Mouse (Mus musculus): ENCODE results near the gene Mob3b. TPM values are rescaled to one million over a fixed set of nuclear protein-coding genes. Genes with fewer than 3 reads are reported as not detected.

Gene Mob3b
- polyA plus RNA-seq, 1 experiment = 0.12 TPM

GRCm38 (mm10) chr4:35140317-35140716 is 17.0 kb downstream of the Mob3b start:
- Histone ChIP-seq H3K27me3 (ENCODE audit: control insufficient read depth, insufficient read depth, insufficient read length) (no peaks in the 10 kb centered on the region), H3ac (ENCODE audit: control insufficient read depth, insufficient read length) (no peak overlapping the region), H3K4me2 (ENCODE audit: low read depth) (no peak overlapping the region), H3K36me3 (ENCODE audit: control insufficient read depth, insufficient read depth) (no peaks in the 10 kb centered on the region), H3K4me3 (no peak overlapping the region), H3K79me2 (ENCODE audit: control insufficient read depth, insufficient read depth) (no peaks in the 10 kb centered on the region)
- no peak for TF ChIP-seq CEBPB (IDR thresholded peaks at IDR 0.05; ENCODE audit: insufficient read depth, poor library complexity, severe bottlenecking)
- no peak for TF ChIP-seq SRF (IDR thresholded peaks at IDR 0.05; ENCODE audit: control insufficient read depth, insufficient read length, low read depth)
- TF ChIP-seq MYOG (IDR thresholded peaks at IDR 0.05; ENCODE audit: control insufficient read depth in 1 of 3, insufficient read depth in 1 of 3, insufficient read length in 2 of 3, low read depth in 2 of 3) = no peak
- TF ChIP-seq REST (IDR thresholded peaks at IDR 0.05; ENCODE audit: insufficient read depth, insufficient read length) = no peak
- no peak for TF ChIP-seq TCF12 (IDR thresholded peaks at IDR 0.05; ENCODE audit: insufficient read depth, poor library complexity, severe bottlenecking)
- TF ChIP-seq MAX (IDR thresholded peaks at IDR 0.05; ENCODE audit: low read depth) = no peak
- no peak for TF ChIP-seq MYOD1 (IDR thresholded peaks at IDR 0.05; ENCODE audit: control insufficient read depth in 1 of 3, insufficient read length in 2 of 3, low read depth in 2 of 3)
- no peak for TF ChIP-seq E2F4 (IDR thresholded peaks at IDR 0.05; ENCODE audit: insufficient read depth)
- no peak for TF ChIP-seq TCF3 (IDR thresholded peaks at IDR 0.05; ENCODE audit: insufficient read length, low read depth)
- no peak for TF ChIP-seq POLR2A (IDR thresholded peaks at IDR 0.05; ENCODE audit: insufficient read length, low read depth)
- TF ChIP-seq USF1 (IDR thresholded peaks at IDR 0.05; ENCODE audit: low read depth) = no peak
- no peak for TF ChIP-seq POLR2AphosphoS2 (IDR thresholded peaks at IDR 0.05; ENCODE audit: insufficient read length, low read depth)

- Histone ChIP-seq H3ac (ENCODE audit: control insufficient read depth, insufficient read length) (no peak overlapping the region), H3K4me2 (ENCODE audit: low read depth) (no peak overlapping the region), H3K27me3 (ENCODE audit: control insufficient read depth, insufficient read depth, insufficient read length) (no peaks in the 10 kb centered on the region), H3K79me2 (ENCODE audit: control insufficient read depth, insufficient read depth) (no peaks in the 10 kb centered on the region), H3K4me3 (no peak overlapping the region), H3K36me3 (ENCODE audit: control insufficient read depth, insufficient read depth) (no peaks in the 10 kb centered on the region)
- TF ChIP-seq CEBPB (IDR thresholded peaks at IDR 0.05; ENCODE audit: insufficient read depth, poor library complexity, severe bottlenecking) (no peak), REST (IDR thresholded peaks at IDR 0.05; ENCODE audit: insufficient read depth, insufficient read length) (no peak), MYOD1 (IDR thresholded peaks at IDR 0.05; ENCODE audit: control insufficient read depth in 1 of 3, insufficient read length in 2 of 3, low read depth in 2 of 3) (no peak), TCF3 (IDR thresholded peaks at IDR 0.05; ENCODE audit: insufficient read length, low read depth) (no peak), USF1 (IDR thresholded peaks at IDR 0.05; ENCODE audit: low read depth) (no peak)
These were observed 19.2 kb downstream of the Mob3b start for GRCm38 (mm10) chr4:35138077-35138476.

- TF ChIP-seq MYOD1 (IDR thresholded peaks at IDR 0.05; ENCODE audit: control insufficient read depth in 1 of 3, insufficient read length in 2 of 3, low read depth in 2 of 3) (no peak), POLR2A (IDR thresholded peaks at IDR 0.05; ENCODE audit: insufficient read length, low read depth) (no peak), E2F4 (IDR thresholded peaks at IDR 0.05; ENCODE audit: insufficient read depth) (no peak), USF1 (IDR thresholded peaks at IDR 0.05; ENCODE audit: low read depth) (no peak), MAX (IDR thresholded peaks at IDR 0.05; ENCODE audit: low read depth) (no peak)
- Histone ChIP-seq H3K4me3 (no peak overlapping the region), H3ac (ENCODE audit: control insufficient read depth, insufficient read length) (no peak overlapping the region), H3K79me2 (ENCODE audit: control insufficient read depth, insufficient read depth) (no peaks in the 10 kb centered on the region), H3K27me3 (ENCODE audit: control insufficient read depth, insufficient read depth, insufficient read length) (no peaks in the 10 kb centered on the region), H3K36me3 (ENCODE audit: control insufficient read depth, insufficient read depth) (no peaks in the 10 kb centered on the region), H3K4me2 (ENCODE audit: low read depth) (no peak overlapping the region)
These were observed 20.3 kb downstream of the Mob3b start for GRCm38 (mm10) chr4:35136996-35137395.

GRCm38 (mm10) chr4:35135806-35136205 is 21.5 kb downstream of the Mob3b start:
- Histone ChIP-seq H3K27me3 (ENCODE audit: control insufficient read depth, insufficient read depth, insufficient read length) (no peaks in the 10 kb centered on the region), H3K36me3 (ENCODE audit: control insufficient read depth, insufficient read depth) (no peaks in the 10 kb centered on the region), H3K4me2 (ENCODE audit: low read depth) (no peak overlapping the region), H3ac (ENCODE audit: control insufficient read depth, insufficient read length) (no peak overlapping the region), H3K79me2 (ENCODE audit: control insufficient read depth, insufficient read depth) (no peaks in the 10 kb centered on the region), H3K4me3 (no peak overlapping the region)
- TF ChIP-seq REST (IDR thresholded peaks at IDR 0.05; ENCODE audit: insufficient read depth, insufficient read length) = no peak
- TF ChIP-seq CEBPB (IDR thresholded peaks at IDR 0.05; ENCODE audit: insufficient read depth, poor library complexity, severe bottlenecking) = no peak
- TF ChIP-seq MYOD1 (IDR thresholded peaks at IDR 0.05; ENCODE audit: control insufficient read depth in 1 of 3, insufficient read length in 2 of 3, low read depth in 2 of 3) = no peak
- no peak for TF ChIP-seq POLR2A (IDR thresholded peaks at IDR 0.05; ENCODE audit: insufficient read length, low read depth)
- TF ChIP-seq E2F4 (IDR thresholded peaks at IDR 0.05; ENCODE audit: insufficient read depth) = no peak
- no peak for TF ChIP-seq MYOG (IDR thresholded peaks at IDR 0.05; ENCODE audit: control insufficient read depth in 1 of 3, insufficient read depth in 1 of 3, insufficient read length in 2 of 3, low read depth in 2 of 3)
- TF ChIP-seq SRF (IDR thresholded peaks at IDR 0.05; ENCODE audit: control insufficient read depth, insufficient read length, low read depth) = no peak
- TF ChIP-seq MAX (IDR thresholded peaks at IDR 0.05; ENCODE audit: low read depth) = no peak
- no peak for TF ChIP-seq USF1 (IDR thresholded peaks at IDR 0.05; ENCODE audit: low read depth)
- no peak for TF ChIP-seq TCF12 (IDR thresholded peaks at IDR 0.05; ENCODE audit: insufficient read depth, poor library complexity, severe bottlenecking)
- no peak for TF ChIP-seq POLR2AphosphoS2 (IDR thresholded peaks at IDR 0.05; ENCODE audit: insufficient read length, low read depth)
- TF ChIP-seq TCF3 (IDR thresholded peaks at IDR 0.05; ENCODE audit: insufficient read length, low read depth) = no peak

GRCm38 (mm10) chr4:35134846-35135611 is 22.3 kb downstream of the Mob3b start:
- no peak for TF ChIP-seq REST (IDR thresholded peaks at IDR 0.05; ENCODE audit: insufficient read depth, insufficient read length)
- TF ChIP-seq MAX (IDR thresholded peaks at IDR 0.05; ENCODE audit: low read depth) = no peak
- no peak for TF ChIP-seq MYOG (IDR thresholded peaks at IDR 0.05; ENCODE audit: control insufficient read depth in 1 of 3, insufficient read depth in 1 of 3, insufficient read length in 2 of 3, low read depth in 2 of 3)
- no peak for TF ChIP-seq E2F4 (IDR thresholded peaks at IDR 0.05; ENCODE audit: insufficient read depth)
- TF ChIP-seq USF1 (IDR thresholded peaks at IDR 0.05; ENCODE audit: low read depth) = no peak
- no peak for TF ChIP-seq SRF (IDR thresholded peaks at IDR 0.05; ENCODE audit: control insufficient read depth, insufficient read length, low read depth)
- TF ChIP-seq POLR2AphosphoS2 (IDR thresholded peaks at IDR 0.05; ENCODE audit: insufficient read length, low read depth) = no peak
- no peak for TF ChIP-seq CEBPB (IDR thresholded peaks at IDR 0.05; ENCODE audit: insufficient read depth, poor library complexity, severe bottlenecking)
- TF ChIP-seq MYOD1 (IDR thresholded peaks at IDR 0.05; ENCODE audit: control insufficient read depth in 1 of 3, insufficient read length in 2 of 3, low read depth in 2 of 3) = no peak
- TF ChIP-seq TCF3 (IDR thresholded peaks at IDR 0.05; ENCODE audit: insufficient read length, low read depth) = no peak
- TF ChIP-seq POLR2A (IDR thresholded peaks at IDR 0.05; ENCODE audit: insufficient read length, low read depth) = no peak
- no peak for TF ChIP-seq TCF12 (IDR thresholded peaks at IDR 0.05; ENCODE audit: insufficient read depth, poor library complexity, severe bottlenecking)
- H3K4me2 ChIP-seq (ENCODE audit: low read depth) = no peak overlapping the region
- H3K27me3 ChIP-seq (ENCODE audit: control insufficient read depth, insufficient read depth, insufficient read length) = no peaks in the 10 kb centered on the region

More at GRCm38 (mm10) chr4:35134846-35135611, 22.3 kb downstream of the Mob3b start:
- no peaks in the 10 kb centered on the region for H3K36me3 ChIP-seq (ENCODE audit: control insufficient read depth, insufficient read depth)
- no peak overlapping the region for H3ac ChIP-seq (ENCODE audit: control insufficient read depth, insufficient read length)
- no peaks in the 10 kb centered on the region for H3K79me2 ChIP-seq (ENCODE audit: control insufficient read depth, insufficient read depth)
- H3K4me3 ChIP-seq = no peak overlapping the region

All from myocyte (in vitro differentiated cells).